Mouse (Mus musculus): Measurements from ENCODE around the gene Galntl6.

DNA sequence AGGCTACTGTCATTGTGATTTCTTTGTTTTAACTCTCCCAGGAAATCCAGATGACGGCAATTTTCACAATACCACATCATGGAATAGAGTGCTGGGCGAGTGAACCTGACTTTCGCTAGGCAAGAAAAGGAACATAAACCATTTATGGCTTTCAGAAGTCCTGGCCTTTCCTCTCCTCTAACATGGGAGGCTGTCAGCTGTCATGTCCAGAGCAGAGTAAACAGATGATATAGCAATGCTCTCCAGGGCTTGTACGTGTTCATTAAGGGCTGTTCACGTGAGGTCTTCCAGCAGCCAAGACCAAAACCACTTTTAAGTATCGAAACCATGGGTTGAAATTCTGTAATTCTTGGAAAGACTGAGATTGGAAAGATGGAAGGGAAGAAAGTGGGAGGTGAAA is 989.3 kb downstream of the Galntl6 start:
- TF ChIP-seq EP300 (IDR thresholded peaks at IDR 0.05; ENCODE audit: low read depth) (no peak), CTCF (IDR thresholded peaks at IDR 0.05; ENCODE audit: low read depth) (no peak)
